Mouse (Mus musculus) cortical plate, adult 2 months (tissue): ENCODE data around the gene Tmem246.

Experiments used
- CTCF ChIP-seq: fragments of 200-500 bp; IDR thresholded peaks from 2 replicates; pipeline ENCODE4 v1.5.1; 2011; ENCODE audit warnings: mild to moderate bottlenecking, control low read depth, low read length; ENCODE audit not compliant: insufficient read depth; ENCODE audit errors: extremely low read depth
- POLR2A ChIP-seq: fragments of 200-500 bp; IDR thresholded peaks from 2 replicates; pipeline ENCODE4 v1.6.1; 2011; ENCODE audit warnings: mild to moderate bottlenecking, low read length, control low read depth; ENCODE audit not compliant: insufficient read depth; ENCODE audit errors: extremely low read depth

GRCm38 (mm10) chr4:49586811-49587210 is 10.9 kb downstream of the Tmem246 start:
- TF ChIP-seq CTCF (no peak), POLR2A (no peak)
